In the genomic region with DNA sequence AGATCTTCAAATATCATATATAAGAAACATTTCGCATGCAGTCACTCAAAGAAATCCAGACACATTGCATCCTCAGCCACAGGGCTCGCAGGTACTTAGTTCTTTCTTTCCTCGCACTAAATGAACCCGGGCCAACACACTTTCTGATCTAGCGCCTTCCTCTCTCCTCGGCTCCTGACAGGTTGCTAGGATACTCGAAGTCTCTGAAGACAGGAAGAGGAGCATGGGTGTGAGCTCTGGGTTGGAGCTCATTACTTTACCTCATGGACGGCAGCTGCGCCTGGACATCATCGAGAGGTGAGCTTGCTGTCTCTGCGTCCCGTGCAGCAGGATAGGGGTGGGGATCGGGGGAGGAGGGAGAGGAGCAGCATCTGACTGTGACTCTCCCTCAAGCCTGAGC, we compare ENCODE assay signal across 14 mouse cellular contexts.
DNase-seq lines count a peak whose midpoint lies in the region; ATAC-seq and TF ChIP-seq lines count a peak whose summit lies in the region.
"Had no signal": no experiment of that assay in that cellular context is flagged by ENCODE, and none has a peak within 500 bp of the region (broad histone marks: within the 10 kb centered on the region; RNA-seq: fewer than 3 reads in every experiment).

No protein-coding gene starts in this region.

- H3K36me3 ChIP-seq in C2C12 (ENCODE audit: control insufficient read depth, insufficient read depth), result peaks cover 44% of the 10 kb centered on the region
- 0 out of 2 replicates have a peak, but pooled peaks cover 4% of the 10 kb centered on the region for H3K36me3 ChIP-seq in hindbrain, embryonic 12.5 days
- no peaks in the 10 kb centered on the region for H3K36me3 ChIP-seq in midbrain, embryonic 11.5 days (ENCODE audit: control insufficient read depth, insufficient read depth, low read length)

- no peaks in the 10 kb centered on the region for H3K9me3 ChIP-seq in hindbrain, embryonic 12.5 days (replicated peaks)
- no peaks in the 10 kb centered on the region for H3K9me3 ChIP-seq in midbrain, embryonic 11.5 days (ENCODE audit: control insufficient read depth, low read length)
- H3K9me3 ChIP-seq: heart, embryonic 13.5 days had no signal

- no peak overlapping the region for H3K4me3 ChIP-seq in C2C12 (ENCODE audit: insufficient read depth, poor library complexity, severe bottlenecking)
- no peak overlapping the region for H3K4me3 ChIP-seq in hindbrain, embryonic 12.5 days
- no peak overlapping the region for H3K4me3 ChIP-seq in midbrain, embryonic 11.5 days (ENCODE audit: low read depth, low read length)
- H3K4me3 ChIP-seq: heart, embryonic 13.5 days; myocyte had no signal

- DNase-seq in embryo, embryonic 11 days, result peak; percentile 47
- DNase-seq in midbrain, embryonic 11.5 days (ENCODE audit: low spot score, missing footprints), result no peak
- DNase-seq in adrenal gland, postnatal 4 days (ENCODE audit: low spot score in 2 of 2), result no peak
- DNase-seq in spleen, adult 18-20 months, result no peak
- no peak for DNase-seq in urinary bladder, adult 2 months (ENCODE audit: low spot score)
- no peak for DNase-seq in heart, adult 8-10 months (ENCODE audit: low spot score)
- DNase-seq: kidney, adult 18-20 months; right cerebral cortex, postnatal 14 days had no signal

- peaks cover 28% of the 10 kb centered on the region for H3K4me1 ChIP-seq in hindbrain, embryonic 12.5 days
- no peaks in the 10 kb centered on the region for H3K4me1 ChIP-seq in midbrain, embryonic 11.5 days (ENCODE audit: control insufficient read depth, insufficient read depth, low read length)

- no peak for TF ChIP-seq CTCF in C2C12 (IDR thresholded peaks at IDR 0.05; ENCODE audit: control insufficient read depth, insufficient read depth, insufficient read length)

- H3K9ac ChIP-seq in hindbrain, embryonic 12.5 days, result no peak overlapping the region
- no peak overlapping the region for H3K9ac ChIP-seq in midbrain, embryonic 11.5 days (ENCODE audit: low read length)
- H3K9ac ChIP-seq: heart, embryonic 13.5 days; lung, embryonic 14.5 days had no signal

- H3K79me3 ChIP-seq in C2C12 (ENCODE audit: low read depth), result peaks cover 3% of the 10 kb centered on the region

- peak overlapping the region; percentile 67 for H3ac ChIP-seq in C2C12 (ENCODE audit: control insufficient read depth, insufficient read length, low read depth)

- H3K4me2 ChIP-seq in hindbrain, embryonic 12.5 days (replicated peaks), result peak overlapping the region; percentile 13; the same call in 1 of the 2 replicates
- no peak overlapping the region for H3K4me2 ChIP-seq in midbrain, embryonic 11.5 days
- H3K4me2 ChIP-seq: heart, embryonic 13.5 days; lung, embryonic 14.5 days had no signal

- peaks cover 29% of the 10 kb centered on the region for H3K79me2 ChIP-seq in C2C12 (ENCODE audit: control insufficient read depth, insufficient read depth)

- peak overlapping the region; percentile 66 for H3K27ac ChIP-seq in hindbrain, embryonic 12.5 days
- no peak overlapping the region for H3K27ac ChIP-seq in midbrain, embryonic 11.5 days (ENCODE audit: low read depth, low read length)
- H3K27ac ChIP-seq: heart, embryonic 13.5 days had no signal

- peak; percentile 44; the same call in 1 of the 2 replicates for ATAC-seq in hindbrain, embryonic 12.5 days (ENCODE audit: low FRiP score)
- peak; percentile 60 for ATAC-seq in midbrain, embryonic 11.5 days (ENCODE audit: low FRiP score)

- no peaks in the 10 kb centered on the region for H3K27me3 ChIP-seq in C2C12 (ENCODE audit: control insufficient read depth, insufficient read depth, insufficient read length)
- H3K27me3 ChIP-seq in hindbrain, embryonic 12.5 days, result no peaks in the 10 kb centered on the region
- H3K27me3 ChIP-seq in midbrain, embryonic 11.5 days (ENCODE audit: control insufficient read depth, insufficient read depth, low read length), result no peaks in the 10 kb centered on the region
- H3K27me3 ChIP-seq: CH12.LX had no signal

- 50% methylated on average over 13 of the region's 13 CpGs for WGBS in hindbrain, embryonic 12.5 days
- 57% methylated on average over 13 of the region's 13 CpGs for WGBS in midbrain, embryonic 11.5 days

TF ChIP-seq in C2C12, 6 proteins besides CTCF, POLR2A, EP300 and RAD21:
- no peak for TF ChIP-seq MYOG (IDR thresholded peaks at IDR 0.05; ENCODE audit: control insufficient read depth, extremely low read depth, insufficient read length)
- peak; percentile 26 for TF ChIP-seq MYOD1 (IDR thresholded peaks at IDR 0.05; ENCODE audit: control insufficient read depth, insufficient read length, low read depth)
